Mouse (Mus musculus): Measurements from ENCODE around the gene Mif4gd.

DNA sequence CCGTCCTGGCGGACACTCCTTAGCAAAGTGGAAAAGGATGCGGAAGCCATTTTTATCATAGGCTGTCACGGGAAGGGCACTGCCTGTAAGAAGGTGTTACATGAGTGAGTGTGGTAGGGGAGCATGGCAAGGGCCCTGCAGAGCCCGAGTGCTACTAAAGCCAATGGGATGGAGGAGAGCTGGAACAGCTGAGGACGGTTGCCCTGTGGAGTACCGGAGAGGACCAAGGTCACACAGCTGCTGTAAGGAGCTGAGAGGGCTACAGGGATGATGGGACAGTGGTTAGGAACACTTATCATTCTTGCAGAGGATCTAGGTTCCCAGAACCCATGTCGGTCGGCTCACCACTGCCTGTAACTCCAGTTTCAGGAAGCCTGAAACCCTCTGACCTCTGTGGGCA lies 26.4 kb downstream of the Mif4gd start:
- TF ChIP-seq POLR2A (IDR thresholded peaks at IDR 0.05; ENCODE audit: borderline replicate concordance, low read depth, low read length) (no peak), CTCF (IDR thresholded peaks at IDR 0.05; ENCODE audit: low read depth, low read length) (no peak)

Measured in bone marrow macrophage, adult 2 months (primary cell).